Mouse (Mus musculus) embryonic fibroblast, embryonic 13.5 days (primary cell): ENCODE measurements at regions not wholly inside any gene's neighbourhood (a gene's known extent, or its start where the extent isn't known, plus 50 kb on each side); places are given as distances from the start of the nearest gene placed in this dataset.

Experiments used
- H3K27ac ChIP-seq: 2 replicates; pipeline ENCODE4 v1.5.1; 2012; ENCODE audit warnings: low read length, control low read depth, inconsistent platforms; ENCODE audit not compliant: insufficient read depth
- H3K4me1 ChIP-seq: 2 replicates; pipeline ENCODE4 v1.6.1; 2011; ENCODE audit warnings: low read length; ENCODE audit not compliant: control insufficient read depth, insufficient read depth
- H3K4me3 ChIP-seq: 2 replicates; pipeline ENCODE4 v1.5.1; 2011; ENCODE audit warnings: mild to moderate bottlenecking, control low read depth, low read length; ENCODE audit not compliant: insufficient read depth
- CTCF ChIP-seq: IDR thresholded peaks from 2 replicates; pipeline ENCODE4 v1.5.1; 2011; ENCODE audit warnings: mild to moderate bottlenecking, control low read depth, low read length, moderate library complexity, borderline replicate concordance; ENCODE audit not compliant: insufficient read depth
- POLR2A ChIP-seq: IDR thresholded peaks from 2 replicates; pipeline ENCODE4 v1.6.1; 2011; ENCODE audit warnings: low read depth, mild to moderate bottlenecking, control low read depth, low read length, moderate library complexity

- TF ChIP-seq POLR2A: no peak
- TF ChIP-seq CTCF: no peak
- Histone ChIP-seq H3K4me3 (no peak overlapping the region), H3K4me1 (no peaks in the 10 kb centered on the region), H3K27ac (no peak overlapping the region)
These were observed 300.6 kb upstream of the Smim15 start for GRCm38 (mm10) chr13:107743464-107744218.

DNA sequence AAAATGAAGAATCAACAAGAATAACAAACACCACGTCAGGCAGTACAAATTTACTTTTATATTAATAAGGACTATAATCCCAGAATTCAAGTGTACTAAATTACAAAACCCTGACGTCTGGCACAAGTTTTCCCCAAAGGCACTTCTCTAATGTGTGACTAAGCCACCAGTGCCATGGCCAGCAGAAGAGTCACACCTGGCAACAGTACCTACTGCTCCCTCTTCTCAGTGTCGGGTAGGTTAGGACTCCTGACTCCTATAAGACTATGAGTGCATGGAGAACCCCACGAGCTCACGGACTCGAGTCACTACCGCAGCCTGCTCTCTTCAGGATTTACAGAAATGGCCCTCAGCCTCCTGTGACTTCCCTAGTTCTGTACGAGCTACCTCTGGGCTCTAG is 307.7 kb upstream of the Smim15 start:
- TF ChIP-seq CTCF (no peak), POLR2A (no peak)
- Histone ChIP-seq H3K4me3 (no peak overlapping the region), H3K4me1 (no peaks in the 10 kb centered on the region), H3K27ac (no peak overlapping the region)

GRCm38 (mm10) chr13:107734161-107734905 is 309.9 kb upstream of the Smim15 start:
- H3K4me1 ChIP-seq: no peaks in the 10 kb centered on the region
- H3K4me3 ChIP-seq: no peak overlapping the region
- no peak overlapping the region for H3K27ac ChIP-seq
- TF ChIP-seq POLR2A (no peak), CTCF (no peak)

DNA sequence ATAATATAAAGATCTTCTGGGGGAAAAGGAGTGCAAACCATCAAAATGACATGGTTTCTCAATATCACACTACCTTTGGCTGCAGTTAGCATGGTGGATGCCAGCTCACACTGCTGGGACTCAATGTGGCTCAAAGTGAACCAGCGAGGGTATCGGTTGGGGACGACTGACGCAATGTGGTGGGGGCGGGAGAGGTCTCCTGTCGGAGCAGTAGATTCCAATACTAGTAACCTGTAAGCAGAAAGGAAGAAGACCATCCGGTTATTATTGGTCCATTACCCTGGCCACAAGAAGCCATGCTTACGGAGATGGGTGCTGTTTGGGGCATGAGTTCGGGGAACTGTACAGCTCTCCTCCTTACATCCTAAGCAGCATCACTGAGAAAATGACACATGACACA is 313.3 kb upstream of the Smim15 start:
- no peak for TF ChIP-seq CTCF
- no peak for TF ChIP-seq POLR2A

DNA sequence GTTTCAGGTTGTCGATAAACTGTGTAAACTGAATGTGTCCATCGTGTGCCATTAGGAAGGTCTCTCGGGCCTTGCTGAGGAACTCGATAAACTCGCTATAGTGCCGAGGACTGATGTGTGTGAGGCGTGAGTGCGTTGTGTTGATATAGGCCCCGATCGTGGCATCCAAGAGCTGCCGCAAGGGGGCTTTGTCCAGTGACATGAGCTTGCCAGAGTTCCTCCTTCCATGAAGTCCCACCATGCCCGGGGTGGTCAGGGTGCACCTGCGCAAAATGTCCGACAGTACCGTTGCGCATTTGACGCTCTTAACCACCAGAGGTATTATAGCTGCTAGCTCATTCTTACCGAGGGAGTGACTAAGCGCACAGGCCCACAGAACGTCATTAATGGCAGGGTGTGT is 317.8 kb upstream of the Smim15 start:
- TF ChIP-seq POLR2A (no peak), CTCF (no peak)
- Histone ChIP-seq H3K27ac (no peak overlapping the region), H3K4me3 (no peak overlapping the region), H3K4me1 (no peaks in the 10 kb centered on the region)

More for the DNA sequence above, 313.3 kb upstream of the Smim15 start:
- H3K4me1 ChIP-seq: no peaks in the 10 kb centered on the region
- no peak overlapping the region for H3K4me3 ChIP-seq
- H3K27ac ChIP-seq: no peak overlapping the region

DNA sequence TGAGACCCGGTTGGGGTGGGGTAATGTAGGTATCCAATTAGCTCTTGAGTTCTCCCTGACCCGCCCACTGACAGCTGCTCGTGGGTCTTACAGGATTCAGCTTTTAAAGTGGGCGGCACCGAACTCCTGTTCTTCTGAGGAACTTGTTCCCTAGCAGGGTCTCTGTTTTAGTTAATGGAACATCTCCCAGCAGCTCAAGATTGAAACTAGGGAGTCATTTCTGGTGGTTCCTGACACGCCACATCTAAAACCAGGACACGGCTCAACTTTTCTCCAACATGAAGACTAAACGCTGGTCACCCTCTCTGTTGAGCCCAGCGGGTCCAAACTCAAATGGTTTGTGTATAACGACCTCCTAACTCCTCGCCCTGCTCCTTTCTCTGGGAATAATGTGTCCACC is 322.3 kb upstream of the Smim15 start:
- TF ChIP-seq CTCF (no peak), POLR2A (no peak)
- H3K4me3 ChIP-seq: no peak overlapping the region
- no peak overlapping the region for H3K27ac ChIP-seq
- H3K4me1 ChIP-seq: no peaks in the 10 kb centered on the region

DNA sequence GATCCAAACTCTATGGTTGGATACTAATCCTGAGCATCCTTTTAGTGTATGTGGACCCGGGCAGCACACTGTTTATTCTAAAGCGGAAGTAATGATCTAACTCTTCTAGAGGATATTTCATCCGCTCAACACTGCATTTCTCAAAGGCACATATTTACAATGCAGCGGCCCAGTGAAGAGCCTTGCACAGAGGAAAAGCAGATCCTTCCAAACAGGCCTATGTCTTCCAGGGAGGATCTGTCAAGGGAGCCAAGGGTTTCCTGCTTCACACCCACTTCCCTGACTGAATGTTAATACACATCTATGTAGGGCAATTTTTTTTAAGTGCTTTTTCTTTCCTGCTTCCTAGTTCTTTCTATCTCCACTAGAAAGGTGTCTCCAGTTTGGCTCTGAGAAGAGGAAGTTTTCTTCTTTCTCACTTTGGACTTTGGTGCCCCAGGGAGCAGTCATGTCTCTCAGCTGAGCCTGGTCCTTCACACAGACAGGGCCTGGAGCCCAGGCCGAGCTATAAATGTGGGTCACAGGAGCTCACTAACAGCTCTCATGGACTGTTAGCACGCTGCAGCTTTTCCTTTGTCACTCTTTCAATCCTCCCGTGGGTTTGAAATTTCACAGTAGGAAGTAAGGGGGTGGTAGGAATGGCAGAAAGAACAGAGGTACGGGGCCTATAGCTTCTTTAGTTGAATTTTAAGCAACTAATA is 323.2 kb upstream of the Smim15 start:
- Histone ChIP-seq H3K4me1 (no peaks in the 10 kb centered on the region), H3K4me3 (no peak overlapping the region), H3K27ac (no peak overlapping the region)
- TF ChIP-seq CTCF: no peak
- TF ChIP-seq POLR2A: no peak

DNA sequence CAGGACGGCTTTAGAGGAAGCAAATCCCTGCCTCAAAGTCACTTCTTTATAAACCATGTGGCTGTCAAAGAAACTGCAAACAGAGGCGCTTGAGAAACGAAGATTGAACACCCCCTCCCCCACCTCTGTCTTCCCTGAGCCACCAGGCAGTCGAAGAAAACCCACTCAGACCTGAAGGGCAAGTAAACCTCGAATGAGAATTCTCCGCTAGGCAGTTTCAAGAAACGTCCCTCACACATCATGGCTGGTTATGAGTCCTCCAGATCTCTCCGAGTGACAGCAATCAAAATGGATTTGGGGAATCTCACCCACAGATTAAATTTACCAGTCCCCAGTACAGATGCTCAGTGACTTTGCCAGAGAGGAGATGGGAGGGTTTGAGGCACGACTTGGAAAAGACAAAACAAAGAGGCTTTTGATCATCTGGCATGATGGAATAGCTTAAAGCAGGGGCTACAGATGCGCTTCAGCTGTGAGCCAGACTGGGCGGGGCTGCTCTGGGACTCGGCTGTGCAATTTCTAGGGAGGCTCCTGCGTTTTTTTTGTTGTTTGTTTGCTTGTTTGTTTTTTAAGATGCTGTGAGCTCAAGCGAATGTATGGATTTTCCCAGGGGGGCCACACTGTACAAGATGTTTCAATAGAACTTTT is 325.1 kb upstream of the Smim15 start:
- Histone ChIP-seq H3K4me1 (no peaks in the 10 kb centered on the region), H3K27ac (no peak overlapping the region), H3K4me3 (no peak overlapping the region)
- no peak for TF ChIP-seq CTCF
- no peak for TF ChIP-seq POLR2A

GRCm38 (mm10) chr13:107715616-107716015 is 328.6 kb upstream of the Smim15 start:
- TF ChIP-seq POLR2A: no peak
- H3K27ac ChIP-seq: no peak overlapping the region

GRCm38 (mm10) chr13:107714001-107714400 is 330.2 kb upstream of the Smim15 start:
- Histone ChIP-seq H3K27ac (no peak overlapping the region), H3K4me3 (no peak overlapping the region), H3K4me1 (no peaks in the 10 kb centered on the region)
- TF ChIP-seq CTCF (no peak), POLR2A (no peak)

More at GRCm38 (mm10) chr13:107715616-107716015, 328.6 kb upstream of the Smim15 start:
- H3K4me1 ChIP-seq: no peaks in the 10 kb centered on the region
- H3K4me3 ChIP-seq: no peak overlapping the region
